In genomic region chr14:100713999-100714471, GRCm38 (mm10) we compare ENCODE assay signal across 14 mouse cellular contexts.
DNase-seq lines count a peak whose midpoint lies in the region; ATAC-seq and TF ChIP-seq lines count a peak whose summit lies in the region.
"Had no signal": no experiment of that assay in that cellular context is flagged by ENCODE, and none has a peak within 500 bp of the region (broad histone marks: within the 10 kb centered on the region; RNA-seq: fewer than 3 reads in every experiment).

No protein-coding gene starts in this region.

- WGBS in forebrain, embryonic 14.5 days, result 36% methylated on average over 4 of the region's 4 CpGs
- WGBS in hindbrain, embryonic 16.5 days, result 29% methylated on average over 4 of the region's 4 CpGs
- WGBS in midbrain, postnatal 0 days, result 39% methylated on average over 4 of the region's 4 CpGs
- WGBS in lung, postnatal 0 days, result 81% methylated on average over 4 of the region's 4 CpGs

- H3K4me2 ChIP-seq in forebrain, embryonic 14.5 days (ENCODE audit: low read length), result no peak overlapping the region
- no peak overlapping the region for H3K4me2 ChIP-seq in hindbrain, embryonic 16.5 days (ENCODE audit: low read length)
- no peak overlapping the region for H3K4me2 ChIP-seq in midbrain, postnatal 0 days (ENCODE audit: low read depth, low read length, poor library complexity, severe bottlenecking)
- H3K4me2 ChIP-seq in lung, postnatal 0 days (replicated peaks; ENCODE audit: low read depth, low read length), result no peak overlapping the region
- H3K4me2 ChIP-seq: heart, embryonic 13.5 days; liver, embryonic 11.5 days had no signal

- peak; percentile 24 for DNase-seq in Muller cell, postnatal 12 days (ENCODE audit: inconsistent ontology term)
- peak; percentile 39 for DNase-seq in forebrain, embryonic 14.5 days (ENCODE audit: low spot score)
- peak; percentile 54 for DNase-seq in midbrain, postnatal 0 days (ENCODE audit: low spot score)
- DNase-seq in thymus, postnatal 14 days, result no peak
- no peak for DNase-seq in lung, postnatal 0 days (ENCODE audit: low spot score)
- DNase-seq: adrenal gland, postnatal 36 days; B cell, adult 2 months; lung, postnatal 10 days had no signal

- TF ChIP-seq EP300 in lung, postnatal 0 days (IDR thresholded peaks at IDR 0.05), result no peak

- H3K27me3 ChIP-seq in forebrain, embryonic 14.5 days (replicated peaks; ENCODE audit: control insufficient read depth, insufficient read depth, low read length), result no peaks in the 10 kb centered on the region
- H3K27me3 ChIP-seq in hindbrain, embryonic 16.5 days (replicated peaks; ENCODE audit: control insufficient read depth, insufficient read depth, low read length), result no peaks in the 10 kb centered on the region
- H3K27me3 ChIP-seq in midbrain, postnatal 0 days (ENCODE audit: insufficient read depth, low read length), result no peaks in the 10 kb centered on the region
- no peaks in the 10 kb centered on the region for H3K27me3 ChIP-seq in lung, postnatal 0 days (replicated peaks; ENCODE audit: insufficient read depth, low read length)
- H3K27me3 ChIP-seq: heart, embryonic 13.5 days had no signal

- H3K36me3 ChIP-seq in forebrain, embryonic 14.5 days (ENCODE audit: control insufficient read depth, insufficient read depth, low read length), result no peaks in the 10 kb centered on the region
- H3K36me3 ChIP-seq in hindbrain, embryonic 16.5 days (ENCODE audit: control insufficient read depth, insufficient read depth, low read length), result no peaks in the 10 kb centered on the region
- no peaks in the 10 kb centered on the region for H3K36me3 ChIP-seq in midbrain, postnatal 0 days (ENCODE audit: insufficient read depth, low read length)
- no peaks in the 10 kb centered on the region for H3K36me3 ChIP-seq in lung, postnatal 0 days (ENCODE audit: insufficient read depth, low read length)
- H3K36me3 ChIP-seq: heart, embryonic 13.5 days had no signal

- no peak overlapping the region for H3K4me3 ChIP-seq in forebrain, embryonic 14.5 days (ENCODE audit: low read depth, low read length)
- H3K4me3 ChIP-seq in hindbrain, embryonic 16.5 days (ENCODE audit: low read length), result no peak overlapping the region
- no peak overlapping the region for H3K4me3 ChIP-seq in midbrain, postnatal 0 days (ENCODE audit: low read depth, low read length)
- no peak overlapping the region for H3K4me3 ChIP-seq in lung, postnatal 0 days (ENCODE audit: low read depth, low read length)
- H3K4me3 ChIP-seq: heart, embryonic 13.5 days; layer of hippocampus, adult 2 months had no signal

- H3K27ac ChIP-seq in forebrain, embryonic 14.5 days (ENCODE audit: low read depth, low read length), result peak overlapping the region; percentile 74
- H3K27ac ChIP-seq in hindbrain, embryonic 16.5 days (ENCODE audit: low read depth, low read length), result 0 out of 2 replicates have a peak overlapping the region, but pooled peaks have one; percentile 21
- peak overlapping the region; percentile 47; the same call in 1 of the 2 replicates for H3K27ac ChIP-seq in midbrain, postnatal 0 days (ENCODE audit: low read depth, low read length)
- H3K27ac ChIP-seq in lung, postnatal 0 days (ENCODE audit: low read length), result no peak overlapping the region
- H3K27ac ChIP-seq: heart, embryonic 13.5 days; layer of hippocampus, adult 2 months had no signal

- H3K4me1 ChIP-seq in forebrain, embryonic 14.5 days (ENCODE audit: control insufficient read depth, insufficient read depth, low read length), result peaks cover 9% of the 10 kb centered on the region
- peaks cover 10% of the 10 kb centered on the region for H3K4me1 ChIP-seq in hindbrain, embryonic 16.5 days (ENCODE audit: control insufficient read depth, insufficient read depth, low read depth, low read length)
- 0 out of 2 replicates have a peak, but pooled peaks cover 5% of the 10 kb centered on the region for H3K4me1 ChIP-seq in midbrain, postnatal 0 days (ENCODE audit: insufficient read depth, low read length)
- no peaks in the 10 kb centered on the region for H3K4me1 ChIP-seq in lung, postnatal 0 days (ENCODE audit: insufficient read depth, low read depth, low read length)
- H3K4me1 ChIP-seq: heart, embryonic 13.5 days had no signal

- no peak for TF ChIP-seq CTCF in midbrain, postnatal 0 days (IDR thresholded peaks at IDR 0.05)
- no peak for TF ChIP-seq CTCF in lung, postnatal 0 days (IDR thresholded peaks at IDR 0.05)

- no peak overlapping the region for H3K9ac ChIP-seq in forebrain, embryonic 14.5 days (ENCODE audit: low read length)
- no peak overlapping the region for H3K9ac ChIP-seq in hindbrain, embryonic 16.5 days (ENCODE audit: low read depth, low read length)
- H3K9ac ChIP-seq in midbrain, postnatal 0 days (replicated peaks; ENCODE audit: low read length, poor library complexity, severe bottlenecking), result no peak overlapping the region
- no peak overlapping the region for H3K9ac ChIP-seq in lung, postnatal 0 days (replicated peaks; ENCODE audit: low read depth)
- H3K9ac ChIP-seq: heart, embryonic 13.5 days had no signal

- ATAC-seq in forebrain, embryonic 14.5 days, result peak; percentile 47
- ATAC-seq in hindbrain, embryonic 16.5 days, result peak; percentile 58
- peak; percentile 53 for ATAC-seq in midbrain, postnatal 0 days (ENCODE audit: low FRiP score)
- ATAC-seq in monocyte, adult 5-6 weeks (replicated peaks; ENCODE audit: insufficient number of reproducible peaks, low FRiP score, low TSS enrichment, poor library complexity, severe bottlenecking), result no peak
- no peak for ATAC-seq in lung, postnatal 0 days
- ATAC-seq: inflammation-experienced regulatory T-cells, adult 6 months had no signal

- H3K9me3 ChIP-seq in forebrain, embryonic 14.5 days (replicated peaks; ENCODE audit: control insufficient read depth, low read length), result no peaks in the 10 kb centered on the region
- H3K9me3 ChIP-seq in hindbrain, embryonic 16.5 days (ENCODE audit: control insufficient read depth, low read length), result 0 out of 2 replicates have a peak, but pooled peaks cover 2% of the 10 kb centered on the region
- no peaks in the 10 kb centered on the region for H3K9me3 ChIP-seq in midbrain, postnatal 0 days (ENCODE audit: low read length)
- no peaks in the 10 kb centered on the region for H3K9me3 ChIP-seq in lung, postnatal 0 days (ENCODE audit: low read length)

Comparison
In these comparisons a context has a peak if more than half of its experiments do, and no peak if none do; other contexts are left out.
1. DNase-seq: peak in Muller cell, postnatal 12 days (single experiment), forebrain, embryonic 14.5 days (single experiment) and midbrain, postnatal 0 days (single experiment); none in thymus, postnatal 14 days (single experiment) and lung, postnatal 0 days (single experiment).
2. ATAC-seq: peak in forebrain, embryonic 14.5 days (single experiment), hindbrain, embryonic 16.5 days (single experiment) and midbrain, postnatal 0 days (single experiment); none in monocyte, adult 5-6 weeks (single experiment) and lung, postnatal 0 days (single experiment).